Mouse (Mus musculus): ENCODE data around the gene Emx2. TPM values are rescaled to one million over a fixed set of nuclear protein-coding genes. Genes with fewer than 3 reads are reported as not detected.
A peak's percentile ranks its signal among the peaks of the same experiment; 100 is the strongest.

The Emx2 gene
- polyA plus RNA-seq, 1 experiment from 2014 or later: 20.6 TPM

- H3K9me3 ChIP-seq: no peaks in the 10 kb centered on the region
- WGBS: 12% methylated on average over 13 of the region's 13 CpGs
- H3K4me1 ChIP-seq: peaks cover 14% of the 10 kb centered on the region
- H3K36me3 ChIP-seq: no peaks in the 10 kb centered on the region
- H3K27ac ChIP-seq: no peak overlapping the region
- H3K4me3 ChIP-seq: no peak overlapping the region
- H3K9ac ChIP-seq: no peak overlapping the region
- no peak for ATAC-seq (ENCODE audit: insufficient number of reproducible peaks, insufficient read depth, low FRiP score, low TSS enrichment)
- H3K4me2 ChIP-seq (replicated peaks): no peak overlapping the region
- H3K27me3 ChIP-seq: peaks cover 90% of the 10 kb centered on the region
Observed at GRCm38 (mm10) chr19:59453591-59453990, 4.6 kb upstream of the Emx2 start.

- peaks cover 87% of the 10 kb centered on the region for H3K27me3 ChIP-seq
- no peaks in the 10 kb centered on the region for H3K36me3 ChIP-seq
- H3K9me3 ChIP-seq: no peaks in the 10 kb centered on the region
- H3K4me1 ChIP-seq: peaks cover 14% of the 10 kb centered on the region
- H3K9ac ChIP-seq: no peak overlapping the region
- H3K27ac ChIP-seq: no peak overlapping the region
- under 1% methylated on average over 18 of the region's 18 CpGs for WGBS
- H3K4me3 ChIP-seq: no peak overlapping the region
- 0 out of 2 replicates have a peak overlapping the region, but pooled peaks have one; percentile 16 for H3K4me2 ChIP-seq (replicated peaks)
- no peak for ATAC-seq (ENCODE audit: insufficient number of reproducible peaks, insufficient read depth, low FRiP score, low TSS enrichment)
Observed at GRCm38 (mm10) chr19:59454196-59454595, 4.0 kb upstream of the Emx2 start.

GRCm38 (mm10) chr19:59455671-59456070, 2.5 kb upstream of the Emx2 start:
- 0 out of 2 replicates have a peak overlapping the region, but pooled peaks have one; percentile 49 for H3K4me3 ChIP-seq
- H3K9ac ChIP-seq: no peak overlapping the region
- no peaks in the 10 kb centered on the region for H3K36me3 ChIP-seq
- H3K27ac ChIP-seq: no peak overlapping the region
- ATAC-seq (ENCODE audit: insufficient number of reproducible peaks, insufficient read depth, low FRiP score, low TSS enrichment): no peak
- peaks cover 82% of the 10 kb centered on the region for H3K27me3 ChIP-seq
- H3K9me3 ChIP-seq: no peaks in the 10 kb centered on the region
- 7% methylated on average over 7 of the region's 7 CpGs for WGBS
- H3K4me2 ChIP-seq (replicated peaks): peak overlapping the region; percentile 62
- peaks cover 20% of the 10 kb centered on the region for H3K4me1 ChIP-seq

GRCm38 (mm10) chr19:59457011-59457945, 894 bp upstream of the Emx2 start:
- H3K27me3 ChIP-seq: peaks cover 79% of the 10 kb centered on the region
- ATAC-seq (ENCODE audit: insufficient number of reproducible peaks, insufficient read depth, low FRiP score, low TSS enrichment): no peak
- H3K9ac ChIP-seq: peak overlapping the region; percentile 63; the same call in 1 of the 2 replicates
- peak overlapping the region; percentile 49 for H3K4me3 ChIP-seq
- H3K4me1 ChIP-seq: peaks cover 14% of the 10 kb centered on the region; the same call in 1 of the 2 replicates
- H3K27ac ChIP-seq: peak overlapping the region; percentile 78
- H3K4me2 ChIP-seq (replicated peaks): peak overlapping the region; percentile 62
- no peaks in the 10 kb centered on the region for H3K36me3 ChIP-seq
- WGBS: 2% methylated on average over 23 of the region's 23 CpGs
- H3K9me3 ChIP-seq: no peaks in the 10 kb centered on the region

- Histone ChIP-seq H3K9ac (peak overlapping the region; percentile 77), H3K9me3 (no peaks in the 10 kb centered on the region), H3K4me2 (replicated peaks) (peak overlapping the region; percentile 62), H3K4me3 (peak overlapping the region; percentile 49), H3K36me3 (no peaks in the 10 kb centered on the region), H3K4me1 (peaks cover 14% of the 10 kb centered on the region; the same call in 1 of the 2 replicates), H3K27ac (peak overlapping the region; percentile 90), H3K27me3 (peaks cover 78% of the 10 kb centered on the region)
- under 1% methylated on average over 15 of the region's 15 CpGs for WGBS
- no peak for ATAC-seq (ENCODE audit: insufficient number of reproducible peaks, insufficient read depth, low FRiP score, low TSS enrichment)
Observed at GRCm38 (mm10) chr19:59458743-59459135, 567 bp downstream of the Emx2 start.

GRCm38 (mm10) chr19:59459158-59459781, 1.1 kb downstream of the Emx2 start:
- H3K27me3 ChIP-seq: peaks cover 79% of the 10 kb centered on the region
- no peak for ATAC-seq (ENCODE audit: insufficient number of reproducible peaks, insufficient read depth, low FRiP score, low TSS enrichment)

GRCm38 (mm10) chr19:59459811-59460241, 1.7 kb downstream of the Emx2 start:
- H3K4me1 ChIP-seq: peaks cover 14% of the 10 kb centered on the region; the same call in 1 of the 2 replicates
- H3K4me2 ChIP-seq (replicated peaks): peak overlapping the region; percentile 62
- no peaks in the 10 kb centered on the region for H3K36me3 ChIP-seq
- H3K4me3 ChIP-seq: peak overlapping the region; percentile 49
- no peaks in the 10 kb centered on the region for H3K9me3 ChIP-seq
- H3K27ac ChIP-seq: peak overlapping the region; percentile 90
- no peak for ATAC-seq (ENCODE audit: insufficient number of reproducible peaks, insufficient read depth, low FRiP score, low TSS enrichment)
- peaks cover 77% of the 10 kb centered on the region for H3K27me3 ChIP-seq
- WGBS: under 1% methylated on average over 19 of the region's 19 CpGs
- H3K9ac ChIP-seq: peak overlapping the region; percentile 77

More at GRCm38 (mm10) chr19:59459158-59459781, 1.1 kb downstream of the Emx2 start:
- Histone ChIP-seq H3K36me3 (no peaks in the 10 kb centered on the region), H3K4me1 (peaks cover 14% of the 10 kb centered on the region; the same call in 1 of the 2 replicates), H3K9ac (peak overlapping the region; percentile 77), H3K4me3 (peak overlapping the region; percentile 49), H3K27ac (peak overlapping the region; percentile 90), H3K4me2 (replicated peaks) (peak overlapping the region; percentile 62), H3K9me3 (no peaks in the 10 kb centered on the region)
- WGBS: under 1% methylated on average over 71 of the region's 75 CpGs

- H3K36me3 ChIP-seq: no peaks in the 10 kb centered on the region
- peak overlapping the region; percentile 90 for H3K27ac ChIP-seq
- H3K27me3 ChIP-seq: peaks cover 72% of the 10 kb centered on the region
- peak overlapping the region; percentile 49 for H3K4me3 ChIP-seq
- no peaks in the 10 kb centered on the region for H3K9me3 ChIP-seq
- peak overlapping the region; percentile 77 for H3K9ac ChIP-seq
- H3K4me1 ChIP-seq: peaks cover 14% of the 10 kb centered on the region; the same call in 1 of the 2 replicates
- under 1% methylated on average over 34 of the region's 34 CpGs for WGBS
- no peak for ATAC-seq (ENCODE audit: insufficient number of reproducible peaks, insufficient read depth, low FRiP score, low TSS enrichment)
- peak overlapping the region; percentile 62 for H3K4me2 ChIP-seq (replicated peaks)
Observed at GRCm38 (mm10) chr19:59460328-59461115, 2.4 kb downstream of the Emx2 start.

GRCm38 (mm10) chr19:59461481-59462421, 3.6 kb downstream of the Emx2 start:
- 2% methylated on average over 36 of the region's 36 CpGs for WGBS
- Histone ChIP-seq H3K9me3 (no peaks in the 10 kb centered on the region), H3K4me2 (replicated peaks) (peak overlapping the region; percentile 38), H3K27me3 (peaks cover 70% of the 10 kb centered on the region), H3K36me3 (no peaks in the 10 kb centered on the region), H3K4me3 (peak overlapping the region; percentile 49), H3K4me1 (peaks cover 14% of the 10 kb centered on the region; the same call in 1 of the 2 replicates), H3K9ac (peak overlapping the region; percentile 54), H3K27ac (peak overlapping the region; percentile 57)
- ATAC-seq (ENCODE audit: insufficient number of reproducible peaks, insufficient read depth, low FRiP score, low TSS enrichment): no peak
